Mouse (Mus musculus) thymus, postnatal 10 days (tissue): ENCODE results near the gene Fes.

ENCODE experiments used
- DNase-seq, 2 experiments: peaks; one replicate each; pipeline ENCODE4 v3.0.0; 2021; ENCODE audit warnings: low spot score in 2 of 2

The Fes gene

GRCm38 (mm10) chr7:80346173-80346572, 41.6 kb downstream of the Fes start:
- DNase-seq: no peak

- no peak for DNase-seq
These were observed 44.3 kb downstream of the Fes start for GRCm38 (mm10) chr7:80343270-80344018.

GRCm38 (mm10) chr7:80342858-80343257, 44.9 kb downstream of the Fes start, which contains the start of gene Hddc3:
Gene Hddc3, plus strand, starts transcription at chr7:80343104.
- DNase-seq: peak; percentile 88 to 97

GRCm38 (mm10) chr7:80341793-80342192, 46.0 kb downstream of the Fes start:
- DNase-seq: no peak

GRCm38 (mm10) chr7:80340793-80341192, 47.0 kb downstream of the Fes start, which contains the start of gene Unc45a:
Gene Unc45a, minus strand, starts transcription at chr7:80341005.
- peak; percentile 71 to 75 for DNase-seq

GRCm38 (mm10) chr7:80339793-80340628, 47.7 kb downstream of the Fes start:
- peak; percentile 96 to 99 for DNase-seq

GRCm38 (mm10) chr7:80339371-80339770, 48.4 kb downstream of the Fes start:
- DNase-seq: peak in 1 of 2 experiments; percentile 27

GRCm38 (mm10) chr7:80336932-80337331, 50.8 kb downstream of the Fes start:
- no peak for DNase-seq

GRCm38 (mm10) chr7:80334848-80335247, 52.9 kb downstream of the Fes start:
- no peak for DNase-seq

GRCm38 (mm10) chr7:80331433-80331832, 56.3 kb downstream of the Fes start:
- no peak for DNase-seq

GRCm38 (mm10) chr7:80330278-80330677, 57.5 kb downstream of the Fes start:
- no peak for DNase-seq
